Mouse (Mus musculus) stomach, postnatal 0 days (tissue): ENCODE results near the gene Kcnv2. TPM values are rescaled to one million over a fixed set of nuclear protein-coding genes. Genes with fewer than 3 reads are reported as not detected.

ENCODE experiments used
- ATAC-seq: fragments of 200-750 bp; cut with Nextera tagmentation; 2 replicates; pipeline ENCODE4 v1.8.0; 2017; ENCODE audit not compliant: low FRiP score, low TSS enrichment
- DNase-seq: peaks from one replicate; pipeline ENCODE4 v3.0.0-alpha.2; 2016; ENCODE audit warnings: low spot score
- H3K27ac ChIP-seq: fragments of 300-500 bp; sonication (generic); replicated peaks from 2 replicates; pipeline ENCODE4 v1.5.1; 2014; ENCODE audit warnings: mild to moderate bottlenecking, control low read depth
- H3K27me3 ChIP-seq: fragments of 300-500 bp; sonication (generic); 2 replicates; pipeline ENCODE4 v1.6.1; 2014; ENCODE audit warnings: low read length; ENCODE audit not compliant: control insufficient read depth, insufficient read depth
- H3K36me3 ChIP-seq: fragments of 300-500 bp; sonication (generic); 2 replicates; pipeline ENCODE4 v1.6.1; 2014; ENCODE audit warnings: low read length, mixed read lengths; ENCODE audit not compliant: control insufficient read depth, insufficient read depth
- H3K4me1 ChIP-seq: fragments of 300-500 bp; sonication (generic); replicated peaks from 2 replicates; pipeline ENCODE4 v1.6.1; 2014; ENCODE audit warnings: antibody characterized with exemption; ENCODE audit not compliant: control insufficient read depth, insufficient read depth
- H3K4me2 ChIP-seq: fragments of 300-500 bp; sonication (generic); replicated peaks from 2 replicates; pipeline ENCODE4 v1.6.1; 2014; ENCODE audit warnings: low read depth, mild to moderate bottlenecking, control low read depth, moderate library complexity
- H3K4me3 ChIP-seq: fragments of 300-500 bp; sonication (generic); 2 replicates; pipeline ENCODE4 v1.5.1; 2014; ENCODE audit warnings: low read depth, low read length, control low read depth
- H3K9ac ChIP-seq: fragments of 300-500 bp; sonication (generic); 2 replicates; pipeline ENCODE4 v1.6.1; 2014; ENCODE audit warnings: mild to moderate bottlenecking, low read length, control low read depth, mixed read lengths
- H3K9me3 ChIP-seq: fragments of 300-500 bp; sonication (generic); 2 replicates; pipeline ENCODE4 v1.6.1; 2016; ENCODE audit warnings: low read length; ENCODE audit not compliant: control insufficient read depth
- CTCF ChIP-seq: IDR thresholded peaks from 2 replicates; pipeline ENCODE4 v1.5.1; 2016; ENCODE audit warnings: antibody characterized with exemption, low read depth, mild to moderate bottlenecking, moderate library complexity
- EP300 ChIP-seq: optimal IDR thresholded peaks from 2 replicates; pipeline ENCODE3; 2016; ENCODE audit warnings: antibody characterized with exemption
- WGBS: fragments of 180-500 bp; shearing (Covaris S2); extraction: QIAGEN DNeasy Blood & Tissue Kit; methylation state at CpG from one replicate; pipeline ENCODE4 v1.1.7; 2014; 5-methylcytosine and 5-hydroxymethylcytosine counted together
- polyA plus RNA-seq: library from polyadenylated mRNA; unstranded; fragments of >200 nt; fragmentation: Nextera tagmentation; extraction: Ambion mirVana; gene quantifications from 2 replicates; pipeline ENCODE4 v1.2.1, GENCODE M21; 2015

Gene Kcnv2
- 0.02 and 0.05 TPM in 2 replicates for polyA plus RNA-seq

- no peaks in the 10 kb centered on the region for H3K4me1 ChIP-seq
- no peak within 1 kb of the TSS for H3K4me2 ChIP-seq
- DNase-seq (no peak), ATAC-seq (no peak)
- no peaks in the 10 kb centered on the region for H3K9me3 ChIP-seq
- no peak within 1 kb of the TSS for H3K9ac ChIP-seq
- no peak within 1 kb of the TSS for H3K27ac ChIP-seq
- H3K36me3 ChIP-seq = no peaks in the 10 kb centered on the region
- WGBS = 47% methylated on average over 5 of the region's 5 CpGs
- no peak within 1 kb of the TSS for H3K4me3 ChIP-seq
- no peaks in the 10 kb centered on the region for H3K27me3 ChIP-seq
- TF ChIP-seq EP300 (no peak), CTCF (no peak)
These were observed at the start of gene Kcnv2 for GRCm38 (mm10) chr19:27322281-27322680. Gene Kcnv2 (plus strand): TSS chr19:27322588.

GRCm38 (mm10) chr19:27273385-27273784, 49.0 kb upstream of the Kcnv2 start:
- no peaks in the 10 kb centered on the region for H3K4me1 ChIP-seq
- H3K36me3 ChIP-seq = no peaks in the 10 kb centered on the region
- no peak overlapping the region for H3K9ac ChIP-seq
- H3K27ac ChIP-seq = no peak overlapping the region
- H3K4me3 ChIP-seq = no peak overlapping the region
- no peak for ATAC-seq
- H3K4me2 ChIP-seq = no peak overlapping the region
- no peaks in the 10 kb centered on the region for H3K9me3 ChIP-seq
- H3K27me3 ChIP-seq = no peaks in the 10 kb centered on the region
- 68% methylated on average over 2 of the region's 2 CpGs for WGBS
- TF ChIP-seq EP300 (no peak), CTCF (no peak)
- DNase-seq = no peak

DNA sequence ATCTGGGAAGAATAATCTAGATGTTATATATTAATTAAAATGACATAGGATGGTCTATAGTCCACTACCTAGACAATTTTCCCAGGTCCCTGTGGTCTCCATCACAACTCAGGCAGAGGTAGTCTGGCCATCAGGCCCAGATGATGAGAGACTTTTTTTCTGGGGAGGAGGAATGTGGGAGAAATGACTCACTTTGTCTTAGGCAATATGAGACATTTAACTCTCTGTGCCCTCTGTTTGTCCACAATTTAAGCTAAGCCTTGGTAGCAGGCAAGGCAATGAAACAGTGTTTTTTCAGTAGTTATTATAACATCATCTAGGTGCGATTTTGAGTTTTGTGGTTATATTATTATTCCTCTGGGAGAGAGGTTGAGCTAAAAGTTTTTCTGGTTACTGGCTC, 48.0 kb upstream of the Kcnv2 start:
- Histone ChIP-seq H3K9me3 (no peaks in the 10 kb centered on the region), H3K27ac (no peak overlapping the region)

DNA sequence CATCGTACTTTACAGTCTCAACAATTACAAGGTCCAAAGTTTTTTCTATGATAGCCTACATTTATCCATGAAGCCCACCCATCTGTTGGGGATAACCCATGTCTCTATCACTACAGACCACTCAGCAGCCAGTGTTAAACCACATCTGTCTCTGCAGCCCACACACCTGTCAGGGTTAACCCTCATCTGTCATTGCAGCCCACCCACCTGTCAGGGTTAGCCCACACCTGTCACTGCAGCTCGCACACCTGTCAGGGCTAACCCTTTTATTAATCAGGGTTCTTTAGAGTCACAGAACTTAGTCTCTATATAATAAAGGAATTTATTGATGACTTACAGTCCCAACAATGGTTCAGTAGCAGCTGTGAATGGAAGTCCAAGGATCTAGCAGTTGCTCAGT, 43.2 kb upstream of the Kcnv2 start:
- Histone ChIP-seq H3K4me3 (no peak overlapping the region), H3K27ac (no peak overlapping the region), H3K9ac (no peak overlapping the region), H3K4me2 (no peak overlapping the region), H3K27me3 (no peaks in the 10 kb centered on the region), H3K36me3 (no peaks in the 10 kb centered on the region), H3K9me3 (no peaks in the 10 kb centered on the region), H3K4me1 (no peaks in the 10 kb centered on the region)
- no peak for ATAC-seq
- TF ChIP-seq EP300 (no peak), CTCF (no peak)
- DNase-seq = no peak
- WGBS = 72% methylated on average over 2 of the region's 2 CpGs

More for the DNA sequence above, 48.0 kb upstream of the Kcnv2 start:
- no peak overlapping the region for H3K4me2 ChIP-seq
- ATAC-seq (no peak), DNase-seq (no peak)
- no peaks in the 10 kb centered on the region for H3K36me3 ChIP-seq
- no peak overlapping the region for H3K4me3 ChIP-seq
- H3K27me3 ChIP-seq = no peaks in the 10 kb centered on the region
- TF ChIP-seq EP300 = no peak
- TF ChIP-seq CTCF = no peak
- H3K4me1 ChIP-seq = no peaks in the 10 kb centered on the region
- 79% methylated on average over 1 of the region's 1 CpGs for WGBS
- H3K9ac ChIP-seq = no peak overlapping the region

DNA sequence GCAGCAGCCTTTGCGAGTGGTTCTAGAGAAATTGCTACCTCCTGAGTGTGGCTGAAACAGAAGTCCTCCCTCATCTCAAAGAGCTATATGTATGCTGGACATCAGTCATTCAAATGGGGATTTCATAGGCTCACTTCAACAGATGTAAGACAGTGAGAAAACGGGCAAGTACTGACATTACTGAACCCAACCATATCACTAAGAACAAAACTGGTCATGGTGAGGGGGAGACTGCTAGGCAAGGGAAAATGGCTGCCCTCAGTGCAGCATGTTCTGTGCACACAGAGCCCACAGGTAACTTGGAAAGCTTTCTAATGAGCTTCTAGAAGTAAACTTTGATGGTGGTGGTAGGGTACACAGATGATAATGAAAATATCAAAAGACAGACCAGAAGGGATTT, 12.3 kb upstream of the Kcnv2 start:
- Histone ChIP-seq H3K9me3 (no peaks in the 10 kb centered on the region), H3K4me1 (no peaks in the 10 kb centered on the region), H3K4me3 (no peak overlapping the region), H3K27ac (no peak overlapping the region), H3K9ac (no peak overlapping the region), H3K36me3 (no peaks in the 10 kb centered on the region), H3K4me2 (no peak overlapping the region), H3K27me3 (no peaks in the 10 kb centered on the region)
- ATAC-seq (no peak), DNase-seq (no peak)
- WGBS = 80% methylated on average over 2 of the region's 2 CpGs
- no peak for TF ChIP-seq EP300
- no peak for TF ChIP-seq CTCF

- H3K4me1 ChIP-seq = no peaks in the 10 kb centered on the region
- DNase-seq = no peak
These were observed 11.1 kb upstream of the Kcnv2 start for GRCm38 (mm10) chr19:27311311-27311710.

More at GRCm38 (mm10) chr19:27311311-27311710, 11.1 kb upstream of the Kcnv2 start:
- ATAC-seq = no peak
- H3K36me3 ChIP-seq = no peaks in the 10 kb centered on the region
- H3K4me2 ChIP-seq = no peak overlapping the region
- no peak overlapping the region for H3K4me3 ChIP-seq
- H3K9me3 ChIP-seq = no peaks in the 10 kb centered on the region
- WGBS = 62% methylated on average over 3 of the region's 3 CpGs
- H3K27me3 ChIP-seq = no peaks in the 10 kb centered on the region
- H3K9ac ChIP-seq = no peak overlapping the region
- TF ChIP-seq EP300 (no peak), CTCF (no peak)
- no peak overlapping the region for H3K27ac ChIP-seq
